Mouse (Mus musculus) olfactory bulb, adult 2 months (tissue): ENCODE measurements around the gene Gdf1.

Source experiments
- CTCF ChIP-seq: fragments of 200-500 bp; IDR thresholded peaks from 2 replicates; pipeline ENCODE4 v1.5.1; 2012; ENCODE audit warnings: low read depth, mild to moderate bottlenecking, low read length, moderate library complexity; ENCODE audit not compliant: insufficient read depth
- POLR2A ChIP-seq: fragments of 200-500 bp; IDR thresholded peaks from 2 replicates; pipeline ENCODE4 v1.6.1; 2012; ENCODE audit warnings: mild to moderate bottlenecking, low read depth, low read length, moderate library complexity; ENCODE audit not compliant: insufficient read depth

GRCm38 (mm10) chr8:70332070-70332877 lies 2.7 kb downstream of the Gdf1 start:
- TF ChIP-seq CTCF, result peak; percentile 92
- no peak for TF ChIP-seq POLR2A
